Mouse (Mus musculus) midbrain, embryonic 13.5 days (tissue): ENCODE results near the gene 4930558C23Rik. TPM values are rescaled to one million over a fixed set of nuclear protein-coding genes. Genes with fewer than 3 reads are reported as not detected.
A peak's percentile ranks its signal among the peaks of the same experiment; 100 is the strongest.
"Not testable (repeated sequence)": the region's sequence is repeated elsewhere in the genome, so short reads cannot be mapped to it uniquely, and the experiment has no call there.

Source experiments
- ATAC-seq: fragments of 200-750 bp; cut with Nextera tagmentation; 2 replicates; pipeline ENCODE4 v1.8.0; 2017; ENCODE audit warnings: mild to moderate bottlenecking, moderate TSS enrichment, moderate library complexity
- H3K27ac ChIP-seq: fragments of 300-500 bp; sonication (generic); 2 replicates; pipeline ENCODE4 v1.5.1; 2015; ENCODE audit warnings: inconsistent platforms, mild to moderate bottlenecking, moderate library complexity
- H3K27me3 ChIP-seq: fragments of 300-500 bp; sonication (generic); 2 replicates; pipeline ENCODE4 v1.6.1; 2015; ENCODE audit warnings: mild to moderate bottlenecking, inconsistent platforms
- H3K36me3 ChIP-seq: fragments of 300-500 bp; sonication (generic); 2 replicates; pipeline ENCODE4 v1.6.1; 2015; ENCODE audit warnings: mild to moderate bottlenecking, inconsistent platforms
- H3K4me1 ChIP-seq: fragments of 300-500 bp; sonication (generic); replicated peaks from 2 replicates; pipeline ENCODE4 v1.6.1; 2015; ENCODE audit warnings: inconsistent platforms
- H3K4me2 ChIP-seq: fragments of 300-500 bp; sonication (generic); replicated peaks from 2 replicates; pipeline ENCODE4 v1.6.1; 2015; ENCODE audit warnings: moderate library complexity, mild to moderate bottlenecking, inconsistent platforms
- H3K4me3 ChIP-seq: fragments of 300-500 bp; sonication (generic); replicated peaks from 2 replicates; pipeline ENCODE4 v1.5.1; 2015; ENCODE audit warnings: mild to moderate bottlenecking, inconsistent platforms
- H3K9ac ChIP-seq: fragments of 300-500 bp; sonication (generic); replicated peaks from 2 replicates; pipeline ENCODE4 v1.6.1; 2015; ENCODE audit warnings: mild to moderate bottlenecking, inconsistent platforms
- H3K9me3 ChIP-seq: fragments of 300-500 bp; sonication (generic); 2 replicates; pipeline ENCODE4 v1.6.1; 2016; ENCODE audit warnings: mild to moderate bottlenecking, inconsistent platforms
- WGBS: fragments of 180-500 bp; shearing (Covaris S2); methylation state at CpG from one replicate; pipeline ENCODE4 v1.1.7; 2015; 5-methylcytosine and 5-hydroxymethylcytosine counted together
- polyA plus RNA-seq: library from polyadenylated mRNA; unstranded; fragments of >200 nt; fragmentation: Nextera tagmentation; extraction: Ambion mirVana; gene quantifications from 2 replicates; pipeline ENCODE4 v1.2.1, GENCODE M21; 2015

Gene 4930558C23Rik
- not detected in 2 replicates for polyA plus RNA-seq

DNA sequence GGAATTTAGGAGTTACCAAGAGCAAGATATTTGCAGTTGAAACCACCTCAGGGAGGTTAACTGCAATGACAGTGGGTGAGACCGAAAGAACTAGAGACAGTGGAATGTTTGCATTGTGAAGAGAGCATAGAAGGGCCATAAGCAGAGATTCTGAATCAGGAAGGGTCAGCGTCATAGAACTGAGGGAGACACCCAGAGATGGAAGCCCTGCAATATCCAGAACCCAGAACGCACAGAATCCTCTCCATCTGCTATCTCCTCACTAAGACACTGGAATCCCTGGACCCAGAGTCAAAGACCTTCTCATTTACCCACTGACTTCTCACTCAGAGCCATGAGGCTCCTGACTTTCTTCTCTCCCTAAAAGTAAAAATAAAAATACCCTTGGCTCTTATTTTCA, at the start of gene 4930558C23Rik:
Gene 4930558C23Rik, minus strand, starts transcription at position 101 of the 400 bp plus-strand sequence.
- H3K27me3 ChIP-seq, result no peaks in the 10 kb centered on the region
- H3K36me3 ChIP-seq, result no peaks in the 10 kb centered on the region
- no peak within 1 kb of the TSS for H3K27ac ChIP-seq
- H3K9ac ChIP-seq, result no peak within 1 kb of the TSS
- H3K4me3 ChIP-seq, result no peak within 1 kb of the TSS
- no peaks in the 10 kb centered on the region for H3K4me1 ChIP-seq
- ATAC-seq, result no peak
- H3K9me3 ChIP-seq, result no peaks in the 10 kb centered on the region
- 93% methylated on average over 3 of the region's 3 CpGs for WGBS
- no peak within 1 kb of the TSS for H3K4me2 ChIP-seq

DNA sequence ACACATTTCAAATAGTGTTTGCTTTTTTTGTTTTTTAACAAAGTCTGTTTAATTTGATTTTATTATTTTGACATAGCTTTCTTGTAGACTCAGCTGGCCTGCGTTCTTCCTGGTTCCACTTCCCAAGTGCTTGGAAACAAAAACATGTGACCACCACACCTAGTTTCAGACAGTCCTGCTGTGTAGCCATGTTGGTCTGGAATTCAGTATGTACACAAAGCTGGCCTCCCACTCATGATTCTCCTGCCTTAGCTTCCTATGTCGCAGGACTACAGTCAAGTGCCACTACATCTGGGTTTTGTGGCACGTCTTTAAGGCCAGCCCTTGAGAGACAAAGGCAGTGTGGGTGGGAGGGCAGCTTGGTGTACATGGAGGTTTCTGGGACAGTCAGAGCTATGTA, 48.3 kb upstream of the 4930558C23Rik start:
- WGBS, result 92% methylated on average over 3 of the region's 3 CpGs
- Histone ChIP-seq H3K27me3 (no peaks in the 10 kb centered on the region), H3K27ac (no peak overlapping the region), H3K9ac (no peak overlapping the region), H3K4me3 (no peak overlapping the region), H3K9me3 (no peaks in the 10 kb centered on the region), H3K4me2 (no peak overlapping the region), H3K36me3 (peaks cover 39% of the 10 kb centered on the region), H3K4me1 (no peaks in the 10 kb centered on the region)
- ATAC-seq, result no peak

DNA sequence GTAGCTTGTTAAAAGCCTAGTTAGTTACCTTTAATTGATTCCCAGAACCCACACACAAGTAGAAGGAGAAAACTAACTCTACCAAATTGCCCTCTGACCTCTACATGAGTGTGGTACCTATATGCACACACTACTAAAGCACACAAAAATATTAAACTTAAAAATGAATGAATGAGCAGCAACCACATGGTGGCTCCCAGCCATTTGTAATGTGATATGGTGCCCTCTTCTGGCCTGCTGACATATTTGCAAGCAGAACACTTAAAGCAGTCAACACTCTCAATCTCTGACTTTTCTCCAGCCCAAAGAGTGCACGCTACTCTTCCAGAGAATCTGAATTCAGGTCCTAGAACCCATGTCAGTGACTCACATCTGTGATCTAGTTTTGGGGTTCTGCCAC, 47.8 kb upstream of the 4930558C23Rik start:
- Histone ChIP-seq H3K4me3 (no peak overlapping the region), H3K27ac (no peak overlapping the region), H3K9me3 (no peaks in the 10 kb centered on the region), H3K4me1 (no peaks in the 10 kb centered on the region), H3K27me3 (no peaks in the 10 kb centered on the region), H3K9ac (no peak overlapping the region), H3K36me3 (peaks cover 39% of the 10 kb centered on the region), H3K4me2 (no peak overlapping the region)
- 64% methylated on average over 1 of the region's 1 CpGs for WGBS
- ATAC-seq, result peak; percentile 53; the same call in 1 of the 2 replicates

DNA sequence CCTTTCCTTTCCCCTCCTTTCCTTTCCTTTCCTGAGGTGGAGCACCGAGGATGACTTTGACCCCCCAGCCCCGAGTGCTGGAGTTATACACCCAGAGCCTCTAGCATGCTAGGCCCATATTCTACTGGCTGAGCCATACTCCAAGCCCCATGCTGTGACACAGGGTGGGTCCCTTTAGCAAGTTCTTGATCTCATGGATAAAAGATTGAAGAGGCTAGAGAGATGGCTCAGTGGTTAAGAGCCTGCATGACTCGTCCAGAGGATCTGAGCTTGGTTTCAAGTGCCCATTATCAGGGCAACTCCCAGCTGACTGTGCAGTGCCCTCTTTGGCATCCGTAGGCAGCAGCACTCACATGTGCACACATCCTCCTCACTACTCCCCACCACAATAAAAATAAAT, 42.7 kb upstream of the 4930558C23Rik start:
- Histone ChIP-seq H3K27me3 (no peaks in the 10 kb centered on the region), H3K36me3 (peaks cover 8% of the 10 kb centered on the region), H3K4me1 (no peaks in the 10 kb centered on the region), H3K4me2 (no peak overlapping the region), H3K9me3 (no peaks in the 10 kb centered on the region), H3K27ac (no peak overlapping the region), H3K9ac (no peak overlapping the region), H3K4me3 (no peak overlapping the region)
- WGBS, result 84% methylated on average over 4 of the region's 4 CpGs
- ATAC-seq, result no peak

DNA sequence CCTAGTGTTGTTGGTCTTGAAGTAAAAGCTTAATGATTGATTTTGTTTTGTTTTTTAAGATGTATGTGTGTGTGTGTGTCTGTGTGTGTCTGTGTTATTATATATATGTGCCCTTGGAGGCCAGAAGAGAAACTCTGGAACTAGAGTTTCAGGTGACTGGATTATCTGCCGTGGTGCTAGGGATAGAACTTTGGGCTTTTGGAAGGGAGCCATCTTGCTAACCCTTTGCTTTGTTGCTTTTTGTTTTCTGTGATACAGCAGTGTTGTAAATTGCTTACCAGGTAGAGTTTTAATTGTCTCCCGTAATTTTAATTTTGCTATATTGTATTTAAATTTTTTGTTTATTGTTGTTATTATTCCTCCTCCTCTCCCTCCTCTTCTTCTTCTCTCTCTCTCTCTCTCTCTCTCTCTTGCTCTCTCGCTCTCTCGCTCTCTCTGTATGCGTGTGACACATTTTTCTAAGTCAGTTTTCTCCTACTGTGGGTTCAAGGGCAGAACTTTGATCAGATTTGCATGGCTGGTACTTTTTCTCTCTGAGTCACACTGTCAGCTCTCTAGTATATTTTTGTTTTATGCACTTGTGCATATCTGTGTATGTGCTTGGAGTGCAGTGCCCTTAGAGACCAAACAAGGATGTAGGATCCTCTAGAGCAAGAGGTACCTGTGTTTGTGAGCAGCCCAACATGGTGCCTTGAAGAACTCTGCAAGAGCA, 39.9 kb upstream of the 4930558C23Rik start:
- no peak for ATAC-seq
- H3K36me3 ChIP-seq, result peaks cover 7% of the 10 kb centered on the region
- H3K4me1 ChIP-seq, result no peaks in the 10 kb centered on the region
- WGBS, result 93% methylated on average over 5 of the region's 5 CpGs
- no peak overlapping the region for H3K4me2 ChIP-seq
- no peaks in the 10 kb centered on the region for H3K9me3 ChIP-seq
- H3K9ac ChIP-seq, result no peak overlapping the region
- no peak overlapping the region for H3K27ac ChIP-seq
- H3K27me3 ChIP-seq, result no peaks in the 10 kb centered on the region
- no peak overlapping the region for H3K4me3 ChIP-seq

DNA sequence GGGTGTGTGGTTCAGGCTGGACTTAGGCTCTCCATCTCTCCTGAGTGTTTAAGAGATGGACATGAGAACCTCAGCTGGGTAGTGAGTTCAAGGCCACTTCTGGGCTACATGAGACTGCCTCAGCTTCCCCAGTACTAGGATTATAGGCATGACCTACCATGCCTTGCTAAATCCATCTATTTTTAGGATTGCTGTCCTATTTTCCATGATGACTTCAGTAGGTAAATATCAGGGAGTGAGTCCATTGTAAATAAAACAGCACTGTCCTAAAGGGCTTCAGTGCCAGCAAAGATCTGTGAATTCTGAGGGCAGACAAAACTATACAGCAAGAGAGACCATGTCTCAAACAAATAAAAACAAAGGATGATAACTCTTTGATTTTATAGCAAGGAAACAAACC, 37.0 kb upstream of the 4930558C23Rik start:
- ATAC-seq, result no peak
- H3K4me2 ChIP-seq, result no peak overlapping the region
- H3K36me3 ChIP-seq, result peaks cover 11% of the 10 kb centered on the region
- no peaks in the 10 kb centered on the region for H3K9me3 ChIP-seq
- H3K27ac ChIP-seq, result no peak overlapping the region
- H3K4me1 ChIP-seq, result peaks cover 20% of the 10 kb centered on the region
- no peak overlapping the region for H3K9ac ChIP-seq
- no peaks in the 10 kb centered on the region for H3K27me3 ChIP-seq
- H3K4me3 ChIP-seq, result no peak overlapping the region

DNA sequence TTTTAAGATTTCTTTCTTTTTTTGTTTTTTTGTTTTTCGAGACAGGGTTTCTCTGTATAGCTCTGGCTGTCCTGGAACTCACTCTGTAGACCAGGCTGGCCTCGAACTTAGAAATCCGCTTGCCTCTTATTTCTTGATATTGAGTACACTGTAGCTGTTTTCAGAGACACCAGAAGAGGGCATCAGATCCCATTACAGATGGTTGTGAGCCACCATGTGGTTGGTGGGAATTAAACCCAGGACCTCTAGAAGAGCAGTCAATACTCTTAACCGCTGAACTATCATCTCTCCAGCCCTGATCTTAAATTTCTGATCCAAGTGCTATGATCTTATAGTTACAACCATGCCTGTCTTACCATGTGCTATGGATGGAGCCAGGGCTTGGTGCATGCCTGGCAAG, 36.0 kb upstream of the 4930558C23Rik start:
- Histone ChIP-seq H3K36me3 (peaks cover 11% of the 10 kb centered on the region), H3K4me1 (peaks cover 22% of the 10 kb centered on the region)
- WGBS, result 95% methylated on average over 4 of the region's 4 CpGs
- ATAC-seq, H3K9ac ChIP-seq, H3K4me2 ChIP-seq, H3K27ac ChIP-seq, H3K27me3 ChIP-seq, H3K4me3 ChIP-seq, H3K9me3 ChIP-seq: not testable (repeated sequence)

DNA sequence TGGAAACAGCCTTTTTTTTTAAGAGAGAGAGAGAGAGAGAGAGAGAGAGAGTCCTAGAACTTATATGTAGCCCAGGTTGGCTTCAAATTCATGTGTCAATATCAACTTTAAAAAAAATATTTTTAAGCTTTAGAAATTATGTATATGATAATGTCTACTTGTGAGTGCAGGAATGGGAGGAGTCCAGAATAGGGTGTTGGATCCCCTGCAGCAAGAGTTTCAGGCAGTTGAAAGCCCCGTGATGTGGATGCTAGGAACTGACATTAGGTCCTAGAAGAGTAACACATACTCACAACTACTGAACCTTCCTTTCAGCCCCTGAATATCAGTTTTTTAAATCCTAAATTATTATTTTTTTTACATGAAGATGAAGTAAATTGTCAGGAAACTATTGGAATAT, 32.9 kb upstream of the 4930558C23Rik start:
- no peak for ATAC-seq

DNA sequence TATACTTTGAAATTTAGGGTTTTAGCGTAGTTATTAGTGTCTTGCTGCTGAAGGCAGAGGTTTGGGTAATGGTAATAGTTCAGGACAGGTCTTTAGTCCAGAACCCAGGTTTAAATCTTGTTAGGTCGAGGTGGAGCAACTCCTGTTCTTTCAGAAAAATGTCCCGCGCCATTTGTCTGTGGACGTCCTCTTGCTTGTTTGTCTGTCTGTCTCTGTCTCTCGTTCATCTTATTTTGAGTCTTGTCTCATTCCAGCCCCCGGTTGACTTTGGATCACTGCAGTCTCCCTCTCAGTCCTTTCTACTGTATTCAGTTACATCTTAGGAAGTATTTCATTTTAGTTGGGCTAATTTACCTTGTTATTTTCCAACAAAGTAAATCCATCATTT, 32.3 kb upstream of the 4930558C23Rik start:
- peak overlapping the region; percentile 75 for H3K4me2 ChIP-seq
- no peak for ATAC-seq
- H3K9me3 ChIP-seq, result no peaks in the 10 kb centered on the region
- WGBS, result 5% methylated on average over 7 of the region's 7 CpGs
- peaks cover 23% of the 10 kb centered on the region for H3K4me1 ChIP-seq
- peaks cover 11% of the 10 kb centered on the region for H3K36me3 ChIP-seq
- no peak overlapping the region for H3K27ac ChIP-seq
- H3K4me3 ChIP-seq, result peak overlapping the region; percentile 87
- H3K27me3 ChIP-seq, result no peaks in the 10 kb centered on the region
- peak overlapping the region; percentile 84 for H3K9ac ChIP-seq

More for the DNA sequence above, 32.9 kb upstream of the 4930558C23Rik start:
- H3K27me3 ChIP-seq, result no peaks in the 10 kb centered on the region
- no peak overlapping the region for H3K9ac ChIP-seq
- peaks cover 23% of the 10 kb centered on the region for H3K4me1 ChIP-seq
- H3K36me3 ChIP-seq, result peaks cover 11% of the 10 kb centered on the region
- no peak overlapping the region for H3K27ac ChIP-seq
- no peaks in the 10 kb centered on the region for H3K9me3 ChIP-seq
- WGBS, result 54% methylated on average over 1 of the region's 1 CpGs
- H3K4me3 ChIP-seq, result peak overlapping the region; percentile 87
- peak overlapping the region; percentile 19; the same call in 1 of the 2 replicates for H3K4me2 ChIP-seq

DNA sequence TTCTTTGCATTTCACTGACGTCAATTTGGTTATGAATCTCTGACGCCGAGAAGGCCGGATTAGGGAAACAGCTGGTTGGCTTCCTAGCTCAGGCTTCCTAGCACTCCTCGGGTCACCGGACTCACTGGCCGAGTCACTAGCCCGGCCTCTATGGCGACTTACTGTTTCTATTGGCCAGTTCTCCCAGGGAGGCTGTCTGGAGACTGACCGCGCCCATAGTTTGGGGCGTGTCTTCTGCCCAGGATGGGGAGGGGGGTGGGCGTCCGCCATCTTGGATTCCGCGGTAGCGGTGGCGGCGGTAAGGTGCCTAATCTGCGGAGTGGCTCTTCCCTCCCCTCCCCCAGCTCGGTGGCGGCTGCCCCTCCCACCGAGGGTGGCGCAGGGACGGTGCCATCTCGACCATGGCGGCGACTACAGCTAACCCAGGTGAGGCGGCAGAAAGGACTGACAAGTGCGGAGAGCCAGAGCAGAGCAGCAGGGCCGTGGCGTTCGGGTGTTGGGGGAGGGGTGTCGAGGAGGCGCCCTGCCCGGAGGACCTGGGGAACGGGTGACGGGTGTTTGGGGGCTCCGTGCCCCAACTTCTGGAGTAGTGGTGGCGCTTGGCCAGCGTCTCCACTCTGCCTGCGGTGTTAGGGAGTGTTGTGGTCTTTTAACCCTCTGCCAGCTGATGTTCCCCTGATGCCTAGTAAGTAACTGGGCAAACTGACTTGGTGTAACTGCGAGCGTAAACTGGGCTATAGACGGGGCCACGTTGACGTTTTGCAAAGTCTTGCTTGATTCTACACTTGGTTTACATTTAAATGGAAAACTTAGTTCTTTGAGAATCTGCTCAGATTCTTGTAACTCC, 31.7 kb upstream of the 4930558C23Rik start, which contains the start of gene Arnt:
Gene Arnt, plus strand, starts transcription at position 253 of the 847 bp plus-strand sequence.
- no peaks in the 10 kb centered on the region for H3K9me3 ChIP-seq
- peak within 1 kb of the TSS; percentile 84 for H3K9ac ChIP-seq
- peak within 1 kb of the TSS; percentile 87 for H3K4me3 ChIP-seq
- ATAC-seq, result peak; percentile 100
- peaks cover 23% of the 10 kb centered on the region for H3K4me1 ChIP-seq
- H3K36me3 ChIP-seq, result peaks cover 11% of the 10 kb centered on the region
- peak within 1 kb of the TSS; percentile 75 for H3K4me2 ChIP-seq
- H3K27ac ChIP-seq, result peak within 1 kb of the TSS; percentile 87
- H3K27me3 ChIP-seq, result no peaks in the 10 kb centered on the region
- WGBS, result 0% methylated on average over 47 of the region's 47 CpGs

DNA sequence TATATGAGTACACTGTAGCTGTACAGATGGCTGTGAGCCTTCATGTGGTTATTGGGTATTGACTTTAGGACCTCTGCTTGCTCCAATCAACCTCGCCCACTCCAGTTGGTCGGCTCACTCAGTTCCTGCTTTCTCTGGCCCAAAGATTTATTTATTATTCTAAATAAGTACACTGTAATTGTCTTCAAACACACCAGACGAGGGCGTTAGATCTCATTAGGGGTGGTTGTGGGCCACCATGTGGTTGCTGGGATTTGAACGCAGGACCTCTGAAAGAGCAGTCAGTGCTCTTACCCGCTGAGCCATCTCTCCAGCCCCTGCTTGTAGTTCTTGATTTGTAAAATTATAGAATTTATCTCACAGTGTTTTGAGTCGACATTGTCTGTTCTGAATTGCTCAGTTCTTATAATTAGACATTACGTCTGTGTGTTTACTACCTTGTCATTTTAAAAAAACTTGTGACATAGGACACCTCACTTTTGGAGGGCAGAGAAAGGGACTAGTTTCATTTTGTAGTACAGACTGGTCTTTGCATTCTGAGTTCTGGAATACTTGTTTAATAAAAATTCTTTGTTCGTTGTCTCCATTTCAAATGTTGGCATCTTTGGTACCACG, 30.8 kb upstream of the 4930558C23Rik start:
- ATAC-seq, result no peak
- Histone ChIP-seq H3K4me2 (peak overlapping the region; percentile 75), H3K36me3 (peaks cover 11% of the 10 kb centered on the region), H3K4me1 (peaks cover 23% of the 10 kb centered on the region), H3K9me3 (no peaks in the 10 kb centered on the region), H3K27me3 (no peaks in the 10 kb centered on the region), H3K9ac (0 out of 2 replicates have a peak overlapping the region, but pooled peaks have one; percentile 84), H3K27ac (peak overlapping the region; percentile 87; the same call in 1 of the 2 replicates), H3K4me3 (peak overlapping the region; percentile 87)
- WGBS, result 79% methylated on average over 10 of the region's 10 CpGs

DNA sequence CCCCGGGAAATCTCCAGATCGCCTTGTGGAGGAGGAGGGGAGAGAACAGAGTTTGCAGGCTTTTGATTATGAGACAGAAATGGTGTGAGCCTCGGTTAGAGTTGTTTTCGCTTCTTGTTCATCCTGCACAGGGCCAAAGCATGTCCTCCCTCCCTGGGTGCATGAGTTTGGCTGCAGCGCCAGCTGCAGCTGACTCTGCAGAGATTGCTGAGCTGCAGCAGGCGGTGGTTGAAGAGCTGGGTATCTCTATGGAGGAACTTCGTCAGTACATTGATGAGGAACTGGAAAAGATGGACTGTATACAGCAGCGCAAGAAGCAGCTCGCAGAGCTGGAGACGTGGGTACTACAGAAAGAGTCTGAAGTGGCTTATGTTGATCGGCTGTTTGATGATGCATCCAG, 25.8 kb upstream of the 4930558C23Rik start:
- not testable (repeated sequence) for H3K4me1 ChIP-seq, H3K4me3 ChIP-seq, H3K27me3 ChIP-seq, ATAC-seq, H3K36me3 ChIP-seq, H3K27ac ChIP-seq, H3K9me3 ChIP-seq, H3K4me2 ChIP-seq, H3K9ac ChIP-seq
- WGBS, result 86% methylated on average over 6 of the region's 11 CpGs
